Mouse (Mus musculus) hindbrain, embryonic 16.5 days (tissue): ENCODE data around the gene Slitrk5. TPM values are rescaled to one million over a fixed set of nuclear protein-coding genes. Genes with fewer than 3 reads are reported as not detected.
A peak's percentile ranks its signal among the peaks of the same experiment; 100 is the strongest.
"Not testable (repeated sequence)": the region's sequence is repeated elsewhere in the genome, so short reads cannot be mapped to it uniquely, and the experiment has no call there.

ENCODE experiments used
- ATAC-seq: fragments of 200-750 bp; cut with Nextera tagmentation; 2 replicates; pipeline ENCODE4 v1.8.0; 2017; ENCODE audit warnings: moderate TSS enrichment, moderate library complexity
- H3K27ac ChIP-seq: fragments of 300-500 bp; sonication (generic); 2 replicates; pipeline ENCODE4 v1.5.1; 2014; ENCODE audit warnings: low read depth, mild to moderate bottlenecking, control low read depth, low read length, moderate library complexity
- H3K27me3 ChIP-seq: fragments of 300-500 bp; sonication (generic); replicated peaks from 2 replicates; pipeline ENCODE4 v1.6.1; 2014; ENCODE audit warnings: low read length; ENCODE audit not compliant: control insufficient read depth, insufficient read depth
- H3K36me3 ChIP-seq: fragments of 300-500 bp; sonication (generic); 2 replicates; pipeline ENCODE4 v1.6.1; 2014; ENCODE audit warnings: mild to moderate bottlenecking, low read length, moderate library complexity, mixed read lengths; ENCODE audit not compliant: control insufficient read depth, insufficient read depth
- H3K4me1 ChIP-seq: fragments of 300-500 bp; sonication (generic); 2 replicates; pipeline ENCODE4 v1.6.1; 2014; ENCODE audit warnings: low read depth, low read length; ENCODE audit not compliant: control insufficient read depth, insufficient read depth
- H3K4me2 ChIP-seq: fragments of 300-500 bp; sonication (generic); 2 replicates; pipeline ENCODE4 v1.6.1; 2014; ENCODE audit warnings: mild to moderate bottlenecking, low read length, control low read depth, moderate library complexity
- H3K4me3 ChIP-seq: fragments of 300-500 bp; sonication (generic); 2 replicates; pipeline ENCODE4 v1.5.1; 2014; ENCODE audit warnings: mild to moderate bottlenecking, low read length, control low read depth, moderate library complexity
- H3K9ac ChIP-seq: fragments of 300-500 bp; sonication (generic); 2 replicates; pipeline ENCODE4 v1.6.1; 2014; ENCODE audit warnings: low read depth, mild to moderate bottlenecking, control low read depth, low read length, moderate library complexity
- H3K9me3 ChIP-seq: fragments of 300-500 bp; sonication (generic); 2 replicates; pipeline ENCODE4 v1.6.1; 2014; ENCODE audit warnings: mild to moderate bottlenecking, low read length, moderate library complexity; ENCODE audit not compliant: control insufficient read depth
- WGBS: fragments of 180-500 bp; shearing (Covaris S2); extraction: QIAGEN DNeasy Blood & Tissue Kit; methylation state at CpG from one replicate; pipeline ENCODE4 v1.1.7; 2014; 5-methylcytosine and 5-hydroxymethylcytosine counted together
- polyA plus RNA-seq: library from polyadenylated mRNA; unstranded; fragments of >200 nt; fragmentation: Nextera tagmentation; extraction: Ambion mirVana; gene quantifications from 2 replicates; pipeline ENCODE4 v1.2.1, GENCODE M21; 2015

The Slitrk5 gene
- polyA plus RNA-seq, 1 experiment from 2014 or later, result 34.3 TPM

DNA sequence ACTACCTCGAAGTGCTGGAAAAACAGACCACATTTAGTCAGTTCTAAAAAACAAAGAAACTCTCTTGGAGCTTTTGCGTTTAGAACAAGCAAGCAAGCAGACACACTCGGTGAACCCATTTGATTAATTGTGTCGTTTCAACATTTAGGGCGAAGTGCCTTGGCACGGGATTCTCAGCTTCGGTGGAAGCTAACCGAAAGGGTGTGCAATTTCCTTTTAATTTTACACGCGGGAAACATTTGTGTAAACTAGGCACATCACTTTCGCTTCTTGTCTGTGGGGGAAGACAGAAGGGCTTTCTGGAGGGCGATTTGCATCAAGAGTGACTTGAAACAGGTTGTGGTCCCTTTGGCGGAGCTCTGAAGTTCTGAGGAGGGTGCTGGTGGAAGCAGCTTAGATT lies 6.9 kb downstream of the Slitrk5 start:
- 10% methylated on average over 13 of the region's 13 CpGs for WGBS
- Histone ChIP-seq H3K27ac (no peak overlapping the region), H3K27me3 (no peaks in the 10 kb centered on the region), H3K4me2 (peak overlapping the region; percentile 76), H3K4me1 (peaks cover 8% of the 10 kb centered on the region), H3K9ac (peak overlapping the region; percentile 64; the same call in 1 of the 2 replicates), H3K36me3 (0 out of 2 replicates have a peak, but pooled peaks cover 3% of the 10 kb centered on the region), H3K9me3 (no peaks in the 10 kb centered on the region), H3K4me3 (peak overlapping the region; percentile 42)
- no peak for ATAC-seq

DNA sequence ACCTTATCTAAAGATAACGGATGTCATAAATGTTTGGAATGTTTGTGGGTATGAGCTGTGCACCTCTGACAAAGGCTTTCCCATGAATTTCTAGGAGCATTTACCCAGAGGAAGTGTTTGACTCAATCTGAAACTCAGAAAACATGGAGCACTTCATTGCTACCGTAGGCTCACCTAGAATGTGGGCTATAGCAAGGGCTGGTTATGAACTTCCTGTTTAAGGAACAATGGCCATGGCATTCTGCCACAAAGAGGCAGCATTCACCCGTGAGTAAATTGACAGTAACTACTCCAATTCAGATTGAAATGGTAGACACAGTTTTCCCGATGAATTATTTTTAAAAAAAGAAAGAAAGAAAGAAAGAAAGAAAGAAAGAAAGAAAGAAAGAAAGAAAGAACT lies 8.6 kb downstream of the Slitrk5 start:
- no peak overlapping the region for H3K4me2 ChIP-seq
- peaks cover 8% of the 10 kb centered on the region for H3K4me1 ChIP-seq
- H3K36me3 ChIP-seq, result 0 out of 2 replicates have a peak, but pooled peaks cover 3% of the 10 kb centered on the region
- ATAC-seq, result no peak
- H3K27ac ChIP-seq, result no peak overlapping the region
- no peaks in the 10 kb centered on the region for H3K9me3 ChIP-seq
- no peak overlapping the region for H3K9ac ChIP-seq
- 59% methylated on average over 4 of the region's 4 CpGs for WGBS
- H3K27me3 ChIP-seq, result no peaks in the 10 kb centered on the region
- no peak overlapping the region for H3K4me3 ChIP-seq

DNA sequence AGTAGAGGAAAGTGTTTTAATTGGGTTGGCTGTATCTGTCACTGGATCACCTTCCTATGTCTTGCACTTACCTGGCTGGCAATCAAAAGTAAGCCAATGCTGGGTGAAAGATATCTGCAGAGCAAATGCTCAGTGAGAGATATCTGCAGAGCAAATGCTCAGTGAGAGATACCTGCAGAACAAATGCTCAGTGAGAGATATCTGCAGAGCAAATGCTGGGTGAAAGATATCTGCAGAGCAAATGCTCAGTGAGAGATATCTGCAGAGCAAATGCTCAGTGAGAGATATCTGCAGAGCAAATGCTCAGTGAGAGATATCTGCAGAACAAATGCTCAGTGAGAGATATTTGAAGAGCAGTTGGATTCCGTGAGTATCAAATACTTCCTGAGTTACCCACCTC lies 15.2 kb downstream of the Slitrk5 start:
- WGBS, result 94% methylated on average over 1 of the region's 1 CpGs
- not testable (repeated sequence) for H3K27me3 ChIP-seq, ATAC-seq, H3K9me3 ChIP-seq, H3K27ac ChIP-seq, H3K9ac ChIP-seq, H3K4me2 ChIP-seq, H3K4me1 ChIP-seq, H3K4me3 ChIP-seq, H3K36me3 ChIP-seq

DNA sequence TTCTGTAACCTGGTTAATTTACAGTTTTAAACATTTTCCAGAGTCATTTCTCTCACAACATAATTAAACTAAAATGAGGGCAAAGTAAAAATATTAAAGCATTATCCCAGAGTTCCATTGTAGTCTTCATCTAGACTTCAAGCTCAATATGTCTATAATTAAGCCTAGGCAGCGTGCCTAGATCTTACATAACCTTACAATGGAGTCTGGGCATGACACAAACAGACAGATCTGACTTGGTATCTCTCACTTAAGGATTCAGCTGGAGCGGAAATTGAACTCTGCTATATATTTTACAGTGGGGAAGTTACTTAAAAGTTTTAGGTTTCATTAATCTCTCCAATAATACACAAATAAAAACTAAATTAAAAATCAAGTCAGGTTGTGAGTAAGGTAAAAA lies 54.9 kb downstream of the Slitrk5 start:
- H3K27me3 ChIP-seq, result no peaks in the 10 kb centered on the region
- H3K4me1 ChIP-seq, result no peaks in the 10 kb centered on the region
- no peak overlapping the region for H3K27ac ChIP-seq
- H3K9ac ChIP-seq, result no peak overlapping the region
- ATAC-seq, result no peak
- H3K9me3 ChIP-seq, result no peaks in the 10 kb centered on the region
- no peaks in the 10 kb centered on the region for H3K36me3 ChIP-seq
- WGBS, result 77% methylated on average over 2 of the region's 2 CpGs
- no peak overlapping the region for H3K4me3 ChIP-seq
- no peak overlapping the region for H3K4me2 ChIP-seq
